Mouse (Mus musculus) embryonic fibroblast, embryonic 13.5 days (primary cell): ENCODE data around the gene Lrrc8c. TPM values are rescaled to one million over a fixed set of nuclear protein-coding genes. Genes with fewer than 3 reads are reported as not detected.

Source experiments
- H3K27ac ChIP-seq: 2 replicates; pipeline ENCODE4 v1.5.1; 2012; ENCODE audit warnings: low read length, control low read depth, inconsistent platforms; ENCODE audit not compliant: insufficient read depth
- H3K4me1 ChIP-seq: 2 replicates; pipeline ENCODE4 v1.6.1; 2011; ENCODE audit warnings: low read length; ENCODE audit not compliant: control insufficient read depth, insufficient read depth
- H3K4me3 ChIP-seq: 2 replicates; pipeline ENCODE4 v1.5.1; 2011; ENCODE audit warnings: mild to moderate bottlenecking, control low read depth, low read length; ENCODE audit not compliant: insufficient read depth
- CTCF ChIP-seq: IDR thresholded peaks from 2 replicates; pipeline ENCODE4 v1.5.1; 2011; ENCODE audit warnings: mild to moderate bottlenecking, control low read depth, low read length, moderate library complexity, borderline replicate concordance; ENCODE audit not compliant: insufficient read depth
- POLR2A ChIP-seq: IDR thresholded peaks from 2 replicates; pipeline ENCODE4 v1.6.1; 2011; ENCODE audit warnings: low read depth, mild to moderate bottlenecking, control low read depth, low read length, moderate library complexity
- polyA plus RNA-seq: library from polyadenylated mRNA; stranded (reverse); fragments of >200 nt; gene quantifications from 2 replicates; pipeline ENCODE4 v1.2.4, GENCODE M21; 2011; ENCODE audit warnings: low read depth; ENCODE audit not compliant: missing spikeins, insufficient read length

Lrrc8c gene
- polyA plus RNA-seq, 1 experiment, result 47.1 TPM

DNA sequence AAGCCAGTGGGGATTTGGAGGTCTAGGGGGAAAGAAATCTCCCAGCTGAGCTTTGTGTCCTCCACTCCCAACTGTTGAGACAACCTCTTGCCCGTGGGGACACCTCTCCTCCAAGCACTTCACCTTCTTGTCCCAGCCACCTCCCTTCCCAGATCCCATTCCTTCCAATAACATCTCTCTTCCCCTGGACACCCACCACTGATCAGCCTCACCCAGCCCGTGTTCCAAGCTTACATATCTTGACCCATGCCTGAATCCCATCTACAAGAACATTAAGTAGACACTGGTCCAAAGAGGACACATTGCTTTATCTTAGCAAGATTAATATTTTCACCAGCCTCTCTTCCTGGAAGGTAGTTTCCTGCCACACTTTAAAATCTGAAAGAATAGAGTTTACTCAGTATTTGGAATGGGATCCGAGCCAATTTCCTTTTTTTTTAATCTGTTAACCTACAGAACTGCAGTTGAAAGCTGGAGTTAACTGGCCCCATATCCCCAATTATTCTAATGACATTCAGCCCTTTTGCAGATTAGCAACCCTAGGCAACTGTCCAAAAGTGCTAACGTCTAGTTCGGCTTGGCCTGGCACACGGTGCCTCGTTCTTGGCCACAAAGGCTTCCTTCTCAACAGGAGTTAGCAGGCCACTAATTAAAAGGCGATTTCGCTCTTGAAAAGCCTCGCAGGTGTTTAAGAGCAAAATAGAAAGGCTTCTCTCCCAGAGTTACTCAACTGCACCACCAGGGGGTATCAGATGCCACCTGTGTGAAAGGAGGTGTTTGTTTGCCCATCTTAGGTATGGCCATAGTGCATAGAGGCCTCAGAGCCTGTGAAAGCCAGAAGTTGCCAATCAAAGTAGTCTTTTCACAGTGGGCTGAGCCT, 26.6 kb upstream of the Lrrc8c start:
- Histone ChIP-seq H3K27ac (no peak overlapping the region), H3K4me3 (no peak overlapping the region), H3K4me1 (no peaks in the 10 kb centered on the region)
- TF ChIP-seq POLR2A (no peak), CTCF (no peak)

DNA sequence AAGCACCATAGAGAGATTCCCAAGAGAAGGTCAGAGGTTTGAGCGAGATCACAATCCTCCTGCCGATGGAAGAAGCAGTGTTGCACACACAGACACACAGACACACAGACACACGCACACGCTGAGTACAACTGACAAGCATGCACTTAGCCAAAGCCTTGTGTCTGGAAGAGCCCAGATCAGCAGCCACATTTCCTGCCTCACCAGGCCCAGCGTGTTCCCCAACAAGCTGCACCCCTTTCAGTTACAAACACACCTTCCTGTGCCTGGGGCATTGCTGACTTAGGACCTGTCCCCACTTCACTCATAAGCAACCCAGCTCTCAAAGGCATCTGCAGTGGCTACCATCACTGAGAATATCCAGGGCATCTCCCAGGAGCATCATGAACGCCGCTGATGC, 25.8 kb upstream of the Lrrc8c start:
- H3K4me1 ChIP-seq, result no peaks in the 10 kb centered on the region
- H3K4me3 ChIP-seq, result no peak overlapping the region
- TF ChIP-seq CTCF (no peak), POLR2A (no peak)
- H3K27ac ChIP-seq, result no peak overlapping the region

DNA sequence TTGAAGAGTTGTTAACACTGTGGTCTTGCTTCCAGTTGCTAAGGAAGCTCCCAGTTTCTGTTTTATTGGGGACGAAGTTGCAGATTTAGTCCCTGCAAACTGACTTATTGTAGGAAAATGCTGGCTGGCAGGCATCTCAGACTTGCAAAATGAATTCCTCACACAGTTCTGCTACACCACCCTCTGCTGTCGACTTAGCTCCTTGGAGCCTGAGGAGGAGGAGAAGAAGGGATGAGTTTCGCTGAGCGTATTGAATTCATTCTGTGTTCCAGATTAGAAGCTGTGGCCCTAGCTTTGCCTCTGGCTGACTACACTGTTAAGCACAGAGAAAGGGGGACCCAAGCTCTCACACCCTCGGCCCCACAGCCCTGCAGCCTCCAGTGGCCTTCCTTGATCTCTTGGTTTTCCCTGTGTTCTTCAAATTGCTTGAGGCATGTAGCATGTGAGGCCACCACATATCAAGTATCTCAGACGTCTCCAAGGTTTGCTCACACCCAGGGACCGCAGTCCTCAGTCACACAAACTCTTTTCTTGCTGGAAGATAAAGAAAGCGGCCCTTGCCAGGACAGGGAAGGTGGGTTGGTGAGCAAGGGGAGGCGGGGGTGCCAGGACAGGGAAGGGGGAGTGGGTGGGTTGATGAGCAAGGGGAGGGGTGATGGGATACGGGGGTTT, 24.8 kb upstream of the Lrrc8c start:
- no peak overlapping the region for H3K27ac ChIP-seq
- TF ChIP-seq POLR2A (no peak), CTCF (no peak)
- no peaks in the 10 kb centered on the region for H3K4me1 ChIP-seq
- H3K4me3 ChIP-seq, result no peak overlapping the region

DNA sequence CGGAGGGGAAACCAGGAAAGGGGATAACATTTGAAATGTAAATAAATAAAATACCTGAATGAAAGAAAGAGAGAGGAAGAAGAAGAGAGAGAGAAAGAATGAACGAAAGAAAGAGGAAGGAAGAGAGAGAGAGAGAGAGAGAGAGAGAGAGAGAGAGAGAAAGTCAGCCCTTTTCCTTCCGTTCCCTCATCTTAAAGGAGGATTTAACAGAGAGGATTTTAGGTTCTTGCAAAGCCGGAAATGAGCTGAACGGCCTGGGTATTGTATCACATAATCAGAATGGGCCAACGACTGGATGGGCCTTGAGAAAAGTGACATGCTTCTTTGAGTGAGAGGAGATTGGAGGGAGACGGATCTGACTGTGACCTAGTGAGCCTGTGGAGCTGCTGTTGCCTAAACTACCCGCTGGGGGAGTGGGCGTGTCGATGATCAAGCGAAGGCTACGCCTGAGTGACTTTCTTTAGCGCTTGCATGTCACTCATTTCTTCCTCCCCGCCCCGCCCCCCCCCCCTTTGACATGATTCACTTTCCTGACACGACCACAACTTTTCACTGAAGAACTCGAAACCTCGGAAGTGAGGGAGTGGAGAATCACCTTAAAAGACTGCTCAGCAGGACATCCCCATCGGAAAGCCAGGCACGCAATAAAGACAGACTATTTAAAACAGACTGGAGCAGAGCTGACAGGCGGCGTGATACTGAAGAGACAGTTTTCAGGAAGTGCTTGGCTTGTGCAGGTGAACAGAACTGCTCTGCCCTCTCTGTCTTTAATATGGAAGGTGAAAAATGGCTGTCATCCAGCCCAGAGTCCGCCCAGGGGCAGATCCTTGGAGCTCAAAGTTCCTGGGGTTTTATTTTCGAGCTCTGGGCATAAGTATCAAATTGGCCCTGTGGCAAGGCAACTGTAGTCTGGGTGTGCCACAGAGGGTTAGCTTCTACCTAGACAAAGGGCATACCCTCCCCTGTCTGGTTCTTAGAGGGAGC, 24.0 kb upstream of the Lrrc8c start:
- peak overlapping the region; percentile 15; the same call in 1 of the 2 replicates for H3K27ac ChIP-seq
- H3K4me3 ChIP-seq, result 0 out of 2 replicates have a peak overlapping the region, but pooled peaks have one; percentile 5
- TF ChIP-seq CTCF (no peak), POLR2A (peak; percentile 44)
- H3K4me1 ChIP-seq, result peaks cover 2% of the 10 kb centered on the region

DNA sequence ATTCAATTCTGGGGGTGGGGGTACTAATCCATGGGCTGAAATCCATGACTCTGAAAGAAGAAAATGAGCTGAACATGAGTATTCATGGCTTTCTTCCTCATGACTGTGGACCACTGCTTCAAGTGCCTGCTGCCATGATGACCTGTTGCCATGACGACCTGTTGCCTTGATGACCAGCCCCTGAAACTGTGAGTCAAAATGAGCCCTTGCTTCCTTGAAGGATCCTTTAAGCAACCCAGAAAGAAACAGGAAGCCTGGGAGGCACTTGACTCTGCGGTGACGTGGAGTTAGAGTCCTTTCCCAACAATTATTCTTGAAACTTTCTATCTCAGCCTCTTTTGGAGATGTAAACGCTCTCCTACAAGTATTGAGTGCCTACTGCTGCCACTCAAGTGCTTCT, 23.1 kb upstream of the Lrrc8c start:
- Histone ChIP-seq H3K4me1 (peaks cover 3% of the 10 kb centered on the region), H3K27ac (no peak overlapping the region), H3K4me3 (no peak overlapping the region)
- no peak for TF ChIP-seq CTCF
- TF ChIP-seq POLR2A, result no peak

DNA sequence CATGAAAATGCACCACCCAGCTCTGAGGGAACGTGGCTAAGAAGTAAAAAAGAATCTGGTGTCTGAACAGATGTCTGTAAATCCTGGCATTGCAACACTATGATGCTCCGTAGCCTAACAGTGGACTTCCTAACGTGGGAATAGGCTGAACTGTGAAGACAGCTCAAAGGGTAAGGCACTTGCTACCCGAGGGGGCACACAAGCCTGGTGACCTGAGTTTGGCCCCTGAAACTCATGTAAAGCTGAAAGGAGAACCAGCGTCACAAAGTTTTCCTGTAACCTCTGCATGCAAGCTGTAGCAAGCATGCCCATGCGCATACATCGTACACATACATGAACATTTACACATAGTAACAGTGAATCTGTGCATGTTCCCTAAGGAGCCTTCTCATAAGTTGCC, 22.6 kb upstream of the Lrrc8c start:
- no peak overlapping the region for H3K4me3 ChIP-seq
- no peak for TF ChIP-seq CTCF
- TF ChIP-seq POLR2A, result no peak
- H3K27ac ChIP-seq, result no peak overlapping the region
- H3K4me1 ChIP-seq, result peaks cover 3% of the 10 kb centered on the region

DNA sequence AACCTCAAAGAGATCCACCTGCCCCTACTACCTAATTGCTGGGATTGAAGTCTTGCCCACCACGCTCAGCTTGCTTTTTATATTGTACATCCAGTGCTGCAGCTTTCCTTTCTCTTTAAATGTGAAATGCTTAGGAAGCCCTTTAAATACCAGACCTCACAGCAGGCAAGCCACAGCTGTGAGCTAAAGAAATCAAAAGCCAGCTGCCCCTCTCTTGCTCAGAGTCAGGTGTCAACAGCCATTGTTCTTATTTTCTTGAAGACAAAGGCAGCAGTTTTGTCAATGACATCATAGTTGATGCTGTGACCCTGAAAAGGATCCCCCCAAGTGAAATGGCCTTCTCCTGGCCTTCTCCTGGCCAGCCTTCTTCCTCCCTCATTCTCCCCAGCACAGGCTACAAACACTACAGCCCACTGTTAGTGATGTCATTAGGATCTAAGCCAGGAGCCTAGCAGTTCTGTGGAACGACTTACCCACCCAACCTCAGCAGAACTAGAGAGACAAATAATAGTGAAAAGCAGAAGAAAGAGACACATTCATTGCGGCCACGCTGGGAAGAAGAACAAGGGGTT, 20.7 kb upstream of the Lrrc8c start:
- no peak overlapping the region for H3K4me3 ChIP-seq
- H3K27ac ChIP-seq, result no peak overlapping the region
- TF ChIP-seq POLR2A, result no peak
- TF ChIP-seq CTCF, result no peak
- peaks cover 3% of the 10 kb centered on the region for H3K4me1 ChIP-seq

DNA sequence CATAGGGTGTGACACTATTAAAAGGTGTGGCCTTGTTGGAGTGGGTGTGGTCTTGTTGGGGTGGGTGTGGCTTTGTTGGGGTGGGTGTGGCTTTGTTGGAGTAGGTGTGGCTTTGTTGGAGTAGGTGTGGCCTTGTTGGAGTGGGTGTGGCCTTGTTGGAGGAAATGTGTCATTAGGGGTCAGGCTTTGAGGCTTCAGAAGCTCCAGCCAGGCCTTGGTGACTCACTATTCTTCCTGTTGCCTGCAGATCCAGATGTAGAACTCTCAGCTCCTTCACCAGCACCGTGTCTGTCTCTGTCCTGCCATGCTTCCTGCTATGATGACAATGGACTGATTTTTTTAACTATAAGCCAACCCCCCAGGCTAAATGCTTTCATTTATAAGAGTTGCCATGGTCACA, 19.8 kb upstream of the Lrrc8c start:
- peak overlapping the region; percentile 1; the same call in 1 of the 2 replicates for H3K27ac ChIP-seq
- no peak for TF ChIP-seq POLR2A
- TF ChIP-seq CTCF, result no peak
- H3K4me3 ChIP-seq, result no peak overlapping the region
- H3K4me1 ChIP-seq, result peaks cover 3% of the 10 kb centered on the region
